Mouse (Mus musculus) lung, postnatal 0 days (tissue): ENCODE measurements around the gene Taar2.

Source experiments
- CTCF ChIP-seq: IDR thresholded peaks from 2 replicates; pipeline ENCODE4 v1.5.1; 2016; ENCODE audit warnings: antibody characterized with exemption, mild to moderate bottlenecking
- EP300 ChIP-seq: IDR thresholded peaks from 2 replicates; pipeline ENCODE4 v1.6.1; 2016; ENCODE audit warnings: antibody characterized with exemption, mild to moderate bottlenecking, control low read depth

GRCm38 (mm10) chr10:23938312-23938711 lies at the start of gene Taar2:
- no peak for TF ChIP-seq CTCF
- TF ChIP-seq EP300 = no peak
